Mouse (Mus musculus) gastrocnemius, adult 8-10 months (tissue): ENCODE measurements around the gene Tmem26. TPM values are rescaled to one million over a fixed set of nuclear protein-coding genes. Genes with fewer than 3 reads are reported as not detected.

Experiments
- DNase-seq, 2 experiments: peaks; one replicate each; pipeline ENCODE4 v3.0.0; 2022; ENCODE audit warnings: low spot score in 2 of 2
- total RNA-seq, 4 experiments: library from RNA; stranded (reverse); gene quantifications; 2 replicates each; pipeline ENCODE4 v1.2.4; 2022

Gene Tmem26
- total RNA-seq, 4 experiments from 2014 or later = 0.24 to 0.88 (median 0.49) TPM

- DNase-seq = no peak
Measured at GRCm38 (mm10) chr10:68750921-68751320, 27.5 kb downstream of the Tmem26 start.

DNA sequence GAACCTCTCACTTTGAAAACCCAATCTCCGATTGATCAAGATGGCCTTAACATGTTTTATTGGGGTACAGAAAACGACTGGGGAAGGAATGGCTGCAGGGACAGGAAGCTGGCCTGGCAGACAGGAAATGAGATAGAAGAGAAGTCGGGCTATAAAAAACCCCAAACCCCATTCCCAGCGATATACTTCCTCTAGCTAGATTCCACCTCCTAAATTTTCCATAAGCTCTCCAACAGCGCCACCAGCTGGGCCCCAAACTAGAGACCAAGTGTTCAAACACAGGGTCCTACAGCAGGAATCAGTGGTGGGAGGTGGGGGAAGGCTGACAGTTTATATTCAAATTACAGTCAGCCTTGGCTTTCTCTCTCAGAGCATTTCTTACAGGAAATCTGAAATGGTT is 35.8 kb downstream of the Tmem26 start:
- no peak for DNase-seq

DNA sequence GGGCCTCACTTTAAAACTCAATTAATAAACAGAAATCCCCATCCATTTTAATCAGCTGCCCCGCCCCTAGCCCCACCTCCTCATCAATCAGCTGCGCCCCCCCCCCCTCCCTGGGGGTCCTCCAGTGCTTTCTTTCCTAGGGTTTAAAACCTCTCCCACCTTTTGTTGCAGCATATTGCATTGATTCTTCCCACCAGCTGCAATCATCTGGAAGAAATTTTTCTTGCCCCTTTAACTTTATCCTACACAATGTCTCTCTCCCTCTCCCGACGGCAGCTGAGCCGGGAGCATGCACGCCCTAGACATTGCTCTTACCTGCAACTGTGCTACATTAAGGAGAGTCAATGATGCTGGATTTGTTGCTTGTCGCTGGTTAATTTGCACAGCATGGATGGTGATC is 36.3 kb downstream of the Tmem26 start:
- no peak for DNase-seq

- no peak for DNase-seq
Measured at GRCm38 (mm10) chr10:68781067-68781868, 57.8 kb downstream of the Tmem26 start.

- DNase-seq = no peak
Measured at GRCm38 (mm10) chr10:68782724-68783123, 59.3 kb downstream of the Tmem26 start.

- no peak for DNase-seq
Measured at GRCm38 (mm10) chr10:68783856-68784255, 60.4 kb downstream of the Tmem26 start.

DNA sequence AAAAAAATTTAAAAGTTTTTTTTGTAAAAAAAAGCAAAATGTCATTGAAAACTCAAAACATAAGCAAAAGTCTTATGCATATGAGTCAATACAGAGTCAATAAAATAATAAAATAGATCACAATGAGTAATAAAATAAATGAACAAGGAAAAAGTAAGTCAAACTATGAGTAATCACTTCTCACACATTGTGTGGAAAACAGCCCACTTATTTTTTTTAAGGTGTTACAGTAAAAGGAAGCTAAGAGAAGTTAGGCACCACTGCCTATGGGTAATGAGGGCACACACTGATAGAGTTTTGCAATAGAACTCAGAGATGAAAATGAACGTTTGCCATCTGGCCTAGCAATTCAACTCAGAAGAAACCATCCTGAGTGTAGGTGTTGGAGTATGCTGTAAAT is 61.0 kb downstream of the Tmem26 start:
- no peak for DNase-seq

GRCm38 (mm10) chr10:68795466-68795865 is 72.0 kb downstream of the Tmem26 start:
- DNase-seq = peak; percentile 21 to 29

DNA sequence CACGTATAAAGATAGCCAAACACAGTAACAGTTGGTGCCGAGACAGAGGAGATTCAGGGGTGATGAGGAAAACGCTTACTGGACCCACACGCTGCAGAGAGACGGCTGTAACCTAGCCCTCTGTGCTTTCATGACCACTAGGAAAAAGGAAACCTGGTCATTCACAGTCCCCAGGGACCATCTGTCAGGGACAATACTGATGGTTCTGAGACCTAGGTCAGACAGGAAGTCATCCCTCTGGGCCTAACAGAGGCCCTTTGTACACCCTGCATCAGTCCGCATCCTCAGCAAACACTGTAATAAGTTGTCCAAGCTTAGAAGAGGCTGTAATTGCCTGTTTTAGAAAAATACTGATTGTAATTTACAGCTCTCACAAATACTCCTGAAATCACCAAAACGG is 76.4 kb downstream of the Tmem26 start:
- DNase-seq = no peak

DNA sequence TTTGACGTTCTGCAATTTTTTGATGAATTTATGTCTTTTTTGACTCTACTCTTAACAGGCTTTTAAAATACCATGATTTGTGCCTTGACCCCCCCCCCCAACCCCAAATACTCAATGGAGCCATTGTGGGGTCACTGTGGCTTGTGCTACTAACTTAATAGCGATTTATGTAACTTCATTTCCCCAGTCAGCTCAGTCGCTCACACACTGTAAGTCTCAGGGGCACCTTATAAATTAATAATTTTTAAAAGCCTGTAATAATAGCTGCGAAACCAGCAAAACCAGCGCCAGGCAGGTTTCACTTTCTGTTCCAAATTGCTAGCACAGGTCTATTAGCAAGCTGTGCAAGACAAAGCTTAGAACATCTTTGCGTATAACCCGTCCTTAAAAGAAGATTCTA is 76.9 kb downstream of the Tmem26 start:
- DNase-seq = no peak

GRCm38 (mm10) chr10:68806328-68806727 is 82.9 kb downstream of the Tmem26 start:
- DNase-seq = no peak

DNA sequence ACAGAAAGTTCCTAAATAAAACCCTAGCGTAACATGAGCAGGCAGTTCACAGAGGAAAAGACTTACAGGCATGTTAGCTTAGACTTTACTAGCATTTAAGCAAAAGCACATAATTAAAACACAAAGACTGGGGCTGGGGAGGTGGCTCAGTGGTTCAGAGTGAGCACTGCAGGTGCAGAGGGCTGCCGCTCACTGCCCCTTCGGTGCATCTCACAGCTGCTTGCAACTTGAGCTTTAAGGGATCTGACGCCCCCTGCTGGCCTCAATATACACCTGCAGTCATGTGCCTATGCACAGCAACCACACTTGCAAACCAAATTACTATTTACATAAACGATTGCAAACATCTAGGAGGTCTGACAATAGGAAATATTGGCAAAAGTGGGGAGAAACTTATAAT is 87.5 kb downstream of the Tmem26 start:
- DNase-seq = no peak

- no peak for DNase-seq
Measured at GRCm38 (mm10) chr10:68812699-68813098, 89.3 kb downstream of the Tmem26 start.

- DNase-seq = no peak
Measured at GRCm38 (mm10) chr10:68817281-68817680, 93.8 kb downstream of the Tmem26 start.

DNA sequence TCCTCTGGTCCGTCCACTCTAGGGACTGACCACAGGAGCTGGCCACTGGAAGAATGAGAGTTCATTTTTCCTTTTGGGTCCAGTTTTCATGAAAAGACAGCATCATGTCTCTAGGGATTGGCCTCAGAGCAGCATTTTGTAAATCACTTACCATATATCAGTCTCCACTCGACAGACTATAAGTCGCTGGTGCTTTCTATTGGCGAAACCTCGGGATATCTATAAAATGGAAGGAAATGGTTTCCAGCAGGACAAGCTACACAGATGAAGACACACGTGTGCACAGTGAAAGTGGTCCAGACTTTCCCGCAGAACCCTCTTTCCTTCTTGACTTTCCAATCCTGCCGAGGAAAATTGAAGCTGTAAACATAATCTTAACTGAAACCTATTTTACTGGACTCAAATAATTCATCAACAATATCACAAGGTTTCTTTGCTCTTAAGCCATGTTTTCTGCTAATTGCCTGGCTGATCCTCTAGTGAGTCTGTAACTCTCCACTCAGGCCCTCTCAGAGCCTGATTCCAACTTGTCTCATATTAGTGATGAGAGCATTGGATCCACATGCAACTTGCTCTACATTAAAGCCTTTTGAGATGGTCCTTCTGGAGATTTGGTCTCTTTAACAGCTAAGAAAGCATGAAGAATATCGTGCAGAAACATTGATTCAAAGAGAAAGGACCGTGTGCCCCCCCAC is 94.8 kb downstream of the Tmem26 start:
- DNase-seq = no peak

DNA sequence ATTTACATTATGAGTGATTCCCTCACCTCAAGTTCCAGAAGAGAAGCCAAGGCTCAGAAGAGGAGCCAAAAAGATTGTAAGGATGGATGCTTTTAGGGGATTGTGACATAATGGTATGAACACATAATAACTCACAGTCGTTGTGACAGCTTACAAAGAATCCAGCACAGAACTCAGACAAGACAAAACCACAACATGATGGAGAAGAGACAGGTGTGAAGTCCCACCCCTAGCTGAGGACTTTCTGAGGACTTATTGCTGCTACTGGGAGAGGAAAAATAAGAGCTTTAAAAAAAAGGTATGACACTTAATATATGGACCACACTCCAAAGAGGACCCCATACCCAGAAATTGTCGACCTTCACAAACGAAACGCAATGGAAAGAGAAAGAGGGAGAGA is 101.1 kb downstream of the Tmem26 start:
- DNase-seq = no peak

Other genes with a start within 250 kb of the Tmem26 start
- gene Cabcoco1, start 181.8 kb upstream of the Tmem26 start, total RNA-seq = under 1 TPM in 2 of 4 experiments, not detected in 2; 0.29 TPM